Mouse (Mus musculus) B cell, adult (primary cell): ENCODE measurements around the gene Strada. TPM values are rescaled to one million over a fixed set of nuclear protein-coding genes. Genes with fewer than 3 reads are reported as not detected.

Experiments
- total RNA-seq: library from RNA; stranded (reverse); gene quantifications from 4 replicates; pipeline ENCODE4 v1.2.4, GENCODE M21; 2023; ENCODE audit not compliant: inconsistent age

Gene Strada
- total RNA-seq, result 38.4 to 47.5 TPM (median 40.2 TPM) in 4 replicates

GRCm38 (mm10) chr11:106202123-106202465 is at the start of gene Strada:
Gene Strada, minus strand, starts transcription at chr11:106202168.

GRCm38 (mm10) chr11:106216730-106217490 is 14.9 kb upstream of the Strada start, which contains the start of gene Ddx42:
Gene Ddx42, plus strand, starts transcription at chr11:106216926.

DNA sequence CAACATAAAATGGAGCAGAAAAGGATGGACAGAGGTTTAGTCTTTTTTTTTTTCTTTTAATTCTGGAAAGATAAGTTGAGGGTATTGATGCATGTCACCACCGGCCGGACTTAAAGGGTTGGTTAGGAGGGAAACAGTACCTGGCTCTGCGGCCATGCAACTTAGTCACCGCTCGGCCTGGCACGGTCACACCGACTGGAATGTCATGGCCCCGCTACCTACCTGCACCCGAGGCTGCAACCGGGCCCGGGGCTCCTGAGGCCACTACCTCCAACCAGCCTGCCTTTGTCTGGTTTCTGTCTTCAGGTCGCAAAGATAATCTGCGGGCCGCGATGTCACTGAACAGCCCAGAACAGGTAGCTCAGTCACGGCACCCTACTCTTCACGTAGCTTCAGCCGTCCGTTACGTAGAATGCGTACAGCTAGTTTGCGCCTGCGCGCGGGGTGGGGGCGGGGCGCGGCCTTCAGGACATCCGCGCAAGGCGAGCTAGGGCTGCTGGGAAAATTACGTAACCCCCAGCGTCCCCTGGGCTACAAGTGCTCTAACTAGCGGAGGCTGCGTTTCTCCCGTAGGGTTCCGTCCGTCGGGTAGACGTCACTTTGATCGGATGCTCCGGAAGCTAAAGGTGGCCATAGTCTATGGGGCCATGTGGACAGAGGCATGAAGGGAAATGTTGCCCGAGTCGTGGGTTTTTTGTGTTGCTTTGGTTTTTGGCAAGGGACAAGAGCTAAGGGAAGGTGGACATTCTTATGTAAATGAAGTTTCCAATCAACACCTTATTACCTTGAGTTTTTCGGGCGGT is 14.2 kb upstream of the Strada start, which contains the start of gene Ccdc47:
Gene Ccdc47, minus strand, starts transcription at position 418 of the 803 bp plus-strand sequence.

GRCm38 (mm10) chr11:106160841-106161721 is 40.9 kb downstream of the Strada start, which contains the start of the genes Gm10840 and Limd2:
Gene Gm10840, plus strand, starts transcription at chr11:106160850.
Gene Limd2, minus strand, starts transcription at chr11:106160860.

Other genes with a start within 250 kb of the Strada start
- 0.54 TPM in 1 of 4 replicates, not detected in the others for gene Cyb561, start 248.8 kb downstream of the Strada start, total RNA-seq
- gene Ace, start 234.2 kb downstream of the Strada start, total RNA-seq, result 0.22 TPM in 1 of 4 replicates, not detected in the others
- not detected in 4 replicates for gene Ace3, start 207.5 kb downstream of the Strada start, total RNA-seq
- 0.19 to 0.30 TPM (median 0.21 TPM) in 3 of 4 replicates, not detected in the other for gene Kcnh6, start 194.0 kb downstream of the Strada start, total RNA-seq
- gene Dcaf7, start 165.3 kb downstream of the Strada start, total RNA-seq, result 72.4 to 74.5 TPM (median 73.0 TPM) in 4 replicates
- 5.2 to 8.4 TPM (median 7.6 TPM) in 4 replicates for gene Taco1, start 136.1 kb downstream of the Strada start, total RNA-seq
- 124 to 129 TPM (median 126 TPM) in 4 replicates for gene Map3k3, start 117.6 kb downstream of the Strada start, total RNA-seq
- gene Gm10840, start 41.3 kb downstream of the Strada start, total RNA-seq, result 5.4 to 8.3 TPM (median 7.5 TPM) in 4 replicates
- 461 to 507 TPM (median 495 TPM) in 4 replicates for gene Limd2, start 41.3 kb downstream of the Strada start, total RNA-seq
- 38.3 to 41.8 TPM (median 41.1 TPM) in 4 replicates for gene Ccdc47, start 14.2 kb upstream of the Strada start, total RNA-seq
- 65.5 to 75.6 TPM (median 66.4 TPM) in 4 replicates for gene Ddx42, start 14.8 kb upstream of the Strada start, total RNA-seq
- gene Ftsj3, start 53.9 kb upstream of the Strada start, total RNA-seq, result 70.2 to 79.6 TPM (median 73.7 TPM) in 4 replicates
- 53.8 to 56.1 TPM (median 55.2 TPM) in 4 replicates for gene Psmc5, start 54.0 kb upstream of the Strada start, total RNA-seq
- 144 to 162 TPM (median 152 TPM) in 4 replicates for gene Smarcd2, start 70.8 kb upstream of the Strada start, total RNA-seq
- 0.15 to 0.39 TPM (median 0.30 TPM) in 3 of 4 replicates, not detected in the other for gene Tcam1, start 74.5 kb upstream of the Strada start, total RNA-seq
- 8.3 to 13.3 TPM (median 9.1 TPM) in 4 replicates for gene Gh, start 99.7 kb upstream of the Strada start, total RNA-seq
- 1,392 to 1,524 TPM (median 1,430 TPM) in 4 replicates for gene Cd79b, start 112.6 kb upstream of the Strada start, total RNA-seq
- 19.4 to 26.9 TPM (median 20.8 TPM) in 4 replicates for gene Scn4a, start 151.1 kb upstream of the Strada start, total RNA-seq
- not detected in 4 replicates for gene Prr29, start 163.3 kb upstream of the Strada start, total RNA-seq
- gene Icam2, start 185.9 kb upstream of the Strada start, total RNA-seq, result 79.2 to 90.0 TPM (median 84.4 TPM) in 4 replicates